Comparison of ENCODE assay signal across 19 mouse cellular contexts in the genomic region with DNA sequence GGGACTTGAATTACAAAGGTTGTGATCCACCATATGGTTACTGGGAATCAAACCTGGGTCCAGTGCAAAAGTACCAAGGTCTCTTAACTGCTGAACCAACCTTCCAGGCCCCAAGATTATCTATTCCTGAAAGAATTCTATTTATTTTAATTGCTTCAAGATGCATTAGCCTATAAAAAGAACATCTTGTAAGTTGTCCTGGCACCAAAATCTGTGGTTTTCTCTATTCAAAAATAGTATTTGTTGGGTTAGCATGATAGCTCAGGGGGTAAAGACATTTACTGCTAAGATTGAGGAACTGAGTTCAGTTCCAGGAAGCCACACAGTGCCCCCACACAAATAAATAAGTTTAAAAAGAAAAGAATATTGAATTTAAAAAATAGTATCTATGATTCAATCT.
"Had no signal": no experiment of that assay in that cellular context is flagged by ENCODE, and none has a peak within 500 bp of the region (broad histone marks: within the 10 kb centered on the region; RNA-seq: fewer than 3 reads in every experiment).

No protein-coding gene starts in this region.

- DNase-seq: gastrocnemius, postnatal 14 days; gastrocnemius, postnatal 36 days; heart, adult 18-20 months; kidney, adult 11 months; kidney, postnatal 14 days; layer of hippocampus, adult 9-11 months; layer of hippocampus, postnatal 36 days; left cerebral cortex, postnatal 4 days had no signal

- H3K4me3 ChIP-seq: heart, embryonic 10.5 days; heart, embryonic 12.5 days; hindbrain, embryonic 13.5 days; hindbrain, embryonic 15.5 days; kidney, embryonic 15.5 days; limb, embryonic 13.5 days; limb, embryonic 15.5 days; liver, embryonic 12.5 days had no signal

- H3K36me3 ChIP-seq: heart, embryonic 10.5 days; heart, embryonic 12.5 days; hindbrain, embryonic 13.5 days; hindbrain, embryonic 15.5 days; kidney, embryonic 15.5 days; limb, embryonic 13.5 days; limb, embryonic 15.5 days; liver, embryonic 12.5 days had no signal

- H3K27ac ChIP-seq: heart, embryonic 10.5 days; hindbrain, embryonic 13.5 days; hindbrain, embryonic 15.5 days; hindbrain, postnatal 0 days; kidney, embryonic 15.5 days; kidney, postnatal 0 days; limb, embryonic 13.5 days; limb, embryonic 15.5 days; liver, embryonic 12.5 days; liver, embryonic 14.5 days had no signal
